Mouse (Mus musculus) embryonic fibroblast, embryonic 13.5 days (primary cell): ENCODE data around the gene Rnf167.

Experiments used
- CTCF ChIP-seq: IDR thresholded peaks from 2 replicates; pipeline ENCODE4 v1.5.1; 2011; ENCODE audit warnings: mild to moderate bottlenecking, control low read depth, low read length, moderate library complexity, borderline replicate concordance; ENCODE audit not compliant: insufficient read depth
- POLR2A ChIP-seq: IDR thresholded peaks from 2 replicates; pipeline ENCODE4 v1.6.1; 2011; ENCODE audit warnings: low read depth, mild to moderate bottlenecking, control low read depth, low read length, moderate library complexity

GRCm38 (mm10) chr11:70623053-70623742, 23.8 kb upstream of the Rnf167 start:
- TF ChIP-seq CTCF = no peak
- TF ChIP-seq POLR2A = no peak
